ENCODE assay signal across 11 mouse cellular contexts in the genomic region with DNA sequence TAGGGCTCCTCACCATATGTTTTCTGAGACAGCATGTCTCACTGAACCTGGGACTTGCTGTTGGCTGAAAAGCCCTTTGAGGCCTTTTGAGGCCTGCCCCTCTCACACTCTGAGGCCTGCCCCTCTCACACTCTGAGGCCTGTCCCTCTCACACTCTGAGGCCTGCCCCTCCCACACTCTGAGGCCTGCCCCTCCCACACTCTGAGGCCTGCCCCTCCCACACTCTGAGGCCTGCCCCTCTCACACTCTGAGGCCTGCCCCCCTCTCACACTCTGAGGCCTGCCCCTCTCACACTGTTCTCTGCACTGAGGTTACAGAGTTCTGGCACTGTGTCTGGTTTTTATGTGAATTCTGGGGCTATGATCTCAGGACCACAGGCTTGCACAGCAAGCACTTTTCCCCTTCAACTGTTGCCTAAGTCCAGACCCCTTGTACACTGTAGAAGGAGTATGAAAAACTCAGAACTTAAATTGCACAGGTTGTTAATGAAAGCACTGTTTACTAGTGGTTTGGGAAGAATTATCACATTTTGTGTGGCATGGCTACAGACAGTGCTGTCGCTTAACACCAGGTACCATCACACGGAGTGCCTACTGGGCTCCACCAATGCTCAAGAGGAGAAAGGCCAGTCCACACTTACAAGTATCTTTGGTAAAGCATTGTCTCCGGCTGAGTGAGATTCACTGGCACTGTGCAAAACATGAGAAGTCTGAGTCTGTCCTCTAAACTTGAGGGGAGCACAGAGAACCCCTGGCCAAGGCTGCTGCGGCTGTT. TPM values are rescaled to one million over a fixed set of nuclear protein-coding genes. Genes with fewer than 3 reads are reported as not detected.
DNase-seq lines count a peak whose midpoint lies in the region; ATAC-seq and TF ChIP-seq lines count a peak whose summit lies in the region.
"Had no signal": no experiment of that assay in that cellular context is flagged by ENCODE, and none has a peak within 500 bp of the region (broad histone marks: within the 10 kb centered on the region; RNA-seq: fewer than 3 reads in every experiment).

No protein-coding gene starts in this region.

- no peak overlapping the region for H3K4me3 ChIP-seq in lung, adult 2 months (replicated peaks; ENCODE audit: extremely low read depth, low read depth, low read length)
- H3K4me3 ChIP-seq in forebrain, embryonic 12.5 days (replicated peaks), result no peak overlapping the region

- DNase-seq in lung, adult 18-20 months, result peak; percentile 5 to 7
- no peak for DNase-seq in lung, adult 2 months
- no peak for DNase-seq in adrenal gland, postnatal 14 days
- no peak for DNase-seq in gastrocnemius, postnatal 36 days
- DNase-seq in left cerebral cortex, postnatal 4 days, result no peak
- DNase-seq: kidney, adult 8-10 months; right cerebral cortex, postnatal 25 days; thymus, postnatal 14 days had no signal

- no peak for TF ChIP-seq CTCF in lung, adult 2 months (IDR thresholded peaks at IDR 0.05; ENCODE audit: insufficient read depth, low read length)

- H3K4me2 ChIP-seq in forebrain, embryonic 12.5 days, result no peak overlapping the region

- no peaks in the 10 kb centered on the region for H3K9me3 ChIP-seq in forebrain, embryonic 12.5 days

- intact Hi-C loops in gastrocnemius, postnatal 36 days (cut with DNase I), result no loop called here
- intact Hi-C loops in left cerebral cortex, postnatal 4 days (cut with DNase I), result no loop called here

- H3K9ac ChIP-seq in forebrain, embryonic 12.5 days, result no peak overlapping the region

- H3K36me3 ChIP-seq in forebrain, embryonic 12.5 days (replicated peaks), result no peaks in the 10 kb centered on the region

- ATAC-seq in common myeloid progenitor, adult 5-6 weeks (replicated peaks; ENCODE audit: low read depth, poor library complexity, severe bottlenecking), result peak; percentile 74
- peak; percentile 46; the same call in 1 of the 2 replicates for ATAC-seq in forebrain, embryonic 12.5 days (ENCODE audit: low FRiP score)
- ATAC-seq in megakaryocyte-erythroid progenitor cell, adult 5-6 weeks (replicated peaks; ENCODE audit: low FRiP score, low TSS enrichment, poor library complexity, severe bottlenecking), result peak; percentile 70

- no peak overlapping the region for H3K27ac ChIP-seq in forebrain, embryonic 12.5 days

- no peaks in the 10 kb centered on the region for H3K27me3 ChIP-seq in forebrain, embryonic 12.5 days

- no peaks in the 10 kb centered on the region for H3K4me1 ChIP-seq in lung, adult 2 months (ENCODE audit: control insufficient read depth, insufficient read depth, low read length)
- 0 out of 2 replicates have a peak, but pooled peaks cover 3% of the 10 kb centered on the region for H3K4me1 ChIP-seq in forebrain, embryonic 12.5 days

- WGBS in lung, adult 2 months, result 87% methylated on average over 4 of the region's 4 CpGs
- 80% methylated on average over 4 of the region's 4 CpGs for WGBS in forebrain, embryonic 12.5 days

- TF ChIP-seq POLR2A in lung, adult 2 months (IDR thresholded peaks at IDR 0.05; ENCODE audit: borderline replicate concordance, extremely low read depth, low read depth, low read length), result no peak

RNA-seq across cellular contexts. Expression of gene Lca5, which starts 41.4 kb away (rescaled TPM):
- polyA plus RNA-seq in lung, adult 2 months (2012; rRNA removed), result 0.86 and 1.7 TPM in 2 replicates
- total RNA-seq in common myeloid progenitor, adult 5-6 weeks (2017), result 2.9 and 4.8 TPM in 2 replicates
- 25.4 and 25.6 TPM in 2 replicates for polyA plus RNA-seq in forebrain, embryonic 12.5 days (2016; fragmentation: Nextera tagmentation; extraction: Ambion mirVana)
- 0.30 TPM in 1 of 2 replicates, not detected in the other for total RNA-seq in megakaryocyte-erythroid progenitor cell, adult 5-6 weeks (2014; fragmentation: Nextera tagmentation)
- total RNA-seq in megakaryocyte-erythroid progenitor cell, adult 5-6 weeks (2017), result 0.47 and 0.95 TPM in 2 replicates
- total RNA-seq in adrenal gland, postnatal 14 days (2021), result 6.1 and 6.5 TPM in 2 replicates
- under 1 TPM; 0.87 to 0.99 TPM for total RNA-seq in gastrocnemius, postnatal 36 days (2021)
- total RNA-seq in left cerebral cortex, postnatal 4 days (2021), result 10 to 100 TPM; 30.3 to 37.5 TPM

Comparison
In these comparisons a context has a peak if more than half of its experiments do, and no peak if none do; other contexts are left out.
1. DNase-seq: peak in lung, adult 18-20 months (2 of 2); none in lung, adult 2 months (single experiment), adrenal gland, postnatal 14 days (single experiment), gastrocnemius, postnatal 36 days (0 of 2) and left cerebral cortex, postnatal 4 days (single experiment).
2. Peak in every context shown above with its lines, with median percentiles within 50 percentile points of each other: ATAC-seq.